Mouse (Mus musculus) myocyte (in vitro differentiated cells): ENCODE measurements around the gene Zbtb20. TPM values are rescaled to one million over a fixed set of nuclear protein-coding genes. Genes with fewer than 3 reads are reported as not detected.

Experiments
- H3K27me3 ChIP-seq: one replicate; pipeline ENCODE4 v1.6.1; 2011; ENCODE audit not compliant: control insufficient read depth, insufficient read depth, insufficient read length
- H3K36me3 ChIP-seq: one replicate; pipeline ENCODE4 v1.6.1; 2011; ENCODE audit not compliant: control insufficient read depth, insufficient read depth
- H3K4me2 ChIP-seq: one replicate; pipeline ENCODE4 v1.6.1; 2011; ENCODE audit warnings: low read depth, control low read depth
- H3K4me3 ChIP-seq: one replicate; pipeline ENCODE4 v1.5.1; 2011; ENCODE audit warnings: mild to moderate bottlenecking, control low read depth, moderate library complexity
- H3K79me2 ChIP-seq: one replicate; pipeline ENCODE4 v1.6.1; 2011; ENCODE audit not compliant: control insufficient read depth, insufficient read depth
- H3ac ChIP-seq: one replicate; pipeline ENCODE4 v1.6.1; 2011; ENCODE audit not compliant: control insufficient read depth, insufficient read length
- CEBPB ChIP-seq: IDR thresholded peaks from 2 replicates; pipeline ENCODE4 v1.6.1; 2011; ENCODE audit warnings: mild to moderate bottlenecking, moderate library complexity; ENCODE audit not compliant: poor library complexity, insufficient read depth, severe bottlenecking
- E2F4 ChIP-seq: IDR thresholded peaks from one replicate; pipeline ENCODE4 v1.6.1; 2011; ENCODE audit warnings: mild to moderate bottlenecking, control low read depth, moderate library complexity; ENCODE audit not compliant: insufficient read depth
- MAX ChIP-seq: IDR thresholded peaks from one replicate; pipeline ENCODE4 v1.6.1; 2011; ENCODE audit warnings: low read depth, mild to moderate bottlenecking, control low read depth
- MYOD1 ChIP-seq, 3 experiments: IDR thresholded peaks; one replicate each; pipeline ENCODE4 v1.6.1; 2011; ENCODE audit warnings: control low read depth in 2 of 3, low read depth in 2 of 3, mild to moderate bottlenecking in 2 of 3, moderate library complexity in 1 of 3; ENCODE audit not compliant: insufficient read length in 2 of 3, control insufficient read depth in 1 of 3
- MYOG ChIP-seq, 3 experiments: IDR thresholded peaks; one replicate each; pipeline ENCODE4 v1.6.1; 2011; ENCODE audit warnings: control low read depth in 2 of 3, low read depth in 2 of 3, mild to moderate bottlenecking in 2 of 3; ENCODE audit not compliant: insufficient read length in 2 of 3, control insufficient read depth in 1 of 3, insufficient read depth in 1 of 3
- POLR2A ChIP-seq: IDR thresholded peaks from one replicate; pipeline ENCODE4 v1.6.1; 2011; ENCODE audit warnings: low read depth, mild to moderate bottlenecking, control low read depth, moderate library complexity; ENCODE audit not compliant: insufficient read length
- POLR2AphosphoS2 ChIP-seq: IDR thresholded peaks from one replicate; pipeline ENCODE4 v1.6.1; 2011; ENCODE audit warnings: low read depth, control low read depth; ENCODE audit not compliant: insufficient read length
- REST ChIP-seq: IDR thresholded peaks from one replicate; pipeline ENCODE4 v1.6.1; 2011; ENCODE audit warnings: mild to moderate bottlenecking, control low read depth, moderate library complexity; ENCODE audit not compliant: insufficient read depth, insufficient read length
- SRF ChIP-seq: IDR thresholded peaks from one replicate; pipeline ENCODE4 v1.6.1; 2011; ENCODE audit warnings: low read depth; ENCODE audit not compliant: control insufficient read depth, insufficient read length
- TCF12 ChIP-seq: IDR thresholded peaks from one replicate; pipeline ENCODE4 v1.6.1; 2011; ENCODE audit warnings: mild to moderate bottlenecking, control low read depth; ENCODE audit not compliant: poor library complexity, insufficient read depth, severe bottlenecking
- TCF3 ChIP-seq: IDR thresholded peaks from one replicate; pipeline ENCODE4 v1.6.1; 2011; ENCODE audit warnings: low read depth, control low read depth; ENCODE audit not compliant: insufficient read length
- USF1 ChIP-seq: IDR thresholded peaks from one replicate; pipeline ENCODE4 v1.6.1; 2011; ENCODE audit warnings: low read depth, mild to moderate bottlenecking, control low read depth, moderate library complexity
- polyA plus RNA-seq: library from polyadenylated mRNA; unstranded; fragments of >200 nt; fragmentation: generic; extraction: Trizol; gene quantifications from one replicate; pipeline ENCODE4 v1.2.1, GENCODE M21; 2012; ENCODE audit warnings: missing spikeins

Zbtb20 gene
- polyA plus RNA-seq, 1 experiment: 5.0 TPM

DNA sequence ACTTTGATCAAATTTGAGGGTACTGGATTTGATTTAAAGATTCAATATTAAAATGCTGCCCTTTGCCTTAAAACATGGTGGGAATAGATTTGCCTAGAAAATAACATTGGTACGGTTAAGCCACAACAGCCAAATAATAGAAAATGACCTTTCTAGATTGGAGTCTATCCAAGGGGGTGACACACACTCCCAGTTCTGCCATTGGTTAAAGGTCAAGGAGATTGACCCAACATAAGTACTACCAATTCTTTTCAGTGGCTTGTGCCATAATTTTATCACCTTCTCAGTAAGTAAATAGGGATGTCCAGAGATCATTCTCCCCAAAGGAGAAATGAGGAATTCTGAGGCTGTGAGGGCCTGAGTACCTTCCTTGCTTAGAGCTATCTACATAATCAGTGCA lies 660.2 kb downstream of the Zbtb20 start:
- H3K79me2 ChIP-seq: no peaks in the 10 kb centered on the region
- no peaks in the 10 kb centered on the region for H3K27me3 ChIP-seq
- TF ChIP-seq MAX (no peak), POLR2AphosphoS2 (no peak), POLR2A (no peak), SRF (no peak), CEBPB (no peak), MYOG (IDR thresholded peaks at IDR 0.05; ENCODE audit: control insufficient read depth in 1 of 3, insufficient read depth in 1 of 3, insufficient read length in 2 of 3, low read depth in 2 of 3) (no peak), E2F4 (no peak), TCF12 (no peak), USF1 (no peak)
- no peak overlapping the region for H3K4me2 ChIP-seq
- no peak overlapping the region for H3K4me3 ChIP-seq
- H3K36me3 ChIP-seq: no peaks in the 10 kb centered on the region
- H3ac ChIP-seq: no peak overlapping the region

DNA sequence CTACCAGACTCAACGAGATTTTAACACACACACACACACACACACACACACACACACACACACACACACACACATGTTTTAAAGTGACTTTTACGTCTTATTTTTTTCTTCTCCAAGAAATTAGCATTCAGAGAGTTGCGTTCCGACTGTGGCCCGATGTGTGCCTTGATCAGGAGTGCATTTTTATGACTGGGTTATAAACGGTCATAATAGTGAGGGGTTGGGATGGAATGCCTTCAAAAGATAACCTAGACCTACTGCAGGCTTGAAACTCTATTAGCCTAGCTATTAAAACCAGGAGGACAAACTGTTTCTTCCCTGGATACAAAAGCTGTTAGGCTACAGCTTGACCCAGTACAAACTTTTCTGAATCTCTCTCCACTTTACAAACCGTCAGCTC lies 661.5 kb downstream of the Zbtb20 start:
- Histone ChIP-seq H3K4me2 (no peak overlapping the region), H3K36me3 (no peaks in the 10 kb centered on the region), H3K79me2 (no peaks in the 10 kb centered on the region), H3K4me3 (no peak overlapping the region), H3K27me3 (no peaks in the 10 kb centered on the region), H3ac (no peak overlapping the region)
- TF ChIP-seq POLR2AphosphoS2: no peak
- TF ChIP-seq SRF: no peak
- TF ChIP-seq E2F4: no peak
- TF ChIP-seq POLR2A: no peak
- no peak for TF ChIP-seq USF1
- TF ChIP-seq MYOG (IDR thresholded peaks at IDR 0.05; ENCODE audit: control insufficient read depth in 1 of 3, insufficient read depth in 1 of 3, insufficient read length in 2 of 3, low read depth in 2 of 3): no peak
- TF ChIP-seq MAX: no peak
- no peak for TF ChIP-seq TCF3
- TF ChIP-seq REST: no peak
- no peak for TF ChIP-seq CEBPB
- no peak for TF ChIP-seq TCF12
- no peak for TF ChIP-seq MYOD1 (IDR thresholded peaks at IDR 0.05; ENCODE audit: control insufficient read depth in 1 of 3, insufficient read length in 2 of 3, low read depth in 2 of 3)

DNA sequence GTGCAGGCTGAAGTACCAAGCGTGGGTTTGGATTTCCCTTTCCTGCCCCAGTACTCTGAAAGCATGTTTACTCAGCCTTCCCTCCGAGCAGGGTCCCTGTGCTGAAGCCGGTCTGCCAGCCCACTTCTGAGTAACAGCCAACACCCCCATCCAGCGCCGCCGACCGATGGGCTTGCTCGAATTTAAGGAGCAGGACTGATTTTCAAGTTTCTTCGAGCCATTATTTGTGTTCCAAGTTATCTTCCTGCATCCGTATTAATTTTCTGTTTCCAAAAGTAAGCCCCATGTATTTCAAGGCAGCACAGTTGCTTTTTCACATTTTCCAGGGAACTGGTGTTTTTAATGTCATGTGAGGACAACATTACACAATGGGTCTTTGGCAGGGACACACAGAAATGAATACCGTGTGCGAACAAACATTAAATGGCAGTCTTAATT lies 664.0 kb downstream of the Zbtb20 start:
- H3K79me2 ChIP-seq: no peaks in the 10 kb centered on the region
- H3K4me2 ChIP-seq: no peak overlapping the region
- no peak overlapping the region for H3ac ChIP-seq
- peaks cover 2% of the 10 kb centered on the region for H3K36me3 ChIP-seq
- H3K4me3 ChIP-seq: no peak overlapping the region
- TF ChIP-seq POLR2A (no peak), REST (no peak)
- no peaks in the 10 kb centered on the region for H3K27me3 ChIP-seq

DNA sequence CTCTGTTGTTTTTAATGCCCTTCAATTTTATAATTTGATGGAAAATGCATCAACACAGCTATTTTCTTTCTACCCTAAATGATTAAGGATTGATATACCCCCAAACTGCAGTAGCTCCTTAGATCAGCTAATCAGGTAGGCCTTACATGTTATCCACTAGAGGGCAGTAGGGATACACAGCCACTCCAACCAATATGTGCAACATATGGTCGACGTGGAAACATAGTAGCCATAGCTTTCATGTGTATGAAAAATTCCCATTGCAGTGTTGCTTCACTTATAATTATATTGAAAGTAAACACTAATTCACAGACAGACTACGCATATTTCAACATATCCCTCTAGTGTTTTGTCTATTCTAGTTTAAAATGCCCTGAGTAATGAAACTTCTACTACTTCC lies 664.4 kb downstream of the Zbtb20 start:
- TF ChIP-seq REST (no peak), TCF12 (no peak), SRF (no peak), POLR2AphosphoS2 (no peak), CEBPB (no peak), MAX (no peak), TCF3 (no peak), E2F4 (no peak), POLR2A (no peak), MYOG (IDR thresholded peaks at IDR 0.05; ENCODE audit: control insufficient read depth in 1 of 3, insufficient read depth in 1 of 3, insufficient read length in 2 of 3, low read depth in 2 of 3) (no peak), USF1 (no peak), MYOD1 (IDR thresholded peaks at IDR 0.05; ENCODE audit: control insufficient read depth in 1 of 3, insufficient read length in 2 of 3, low read depth in 2 of 3) (no peak)
- no peak overlapping the region for H3ac ChIP-seq
- H3K36me3 ChIP-seq: peaks cover 3% of the 10 kb centered on the region
- H3K79me2 ChIP-seq: no peaks in the 10 kb centered on the region
- no peak overlapping the region for H3K4me2 ChIP-seq
- H3K4me3 ChIP-seq: no peak overlapping the region
- H3K27me3 ChIP-seq: no peaks in the 10 kb centered on the region

DNA sequence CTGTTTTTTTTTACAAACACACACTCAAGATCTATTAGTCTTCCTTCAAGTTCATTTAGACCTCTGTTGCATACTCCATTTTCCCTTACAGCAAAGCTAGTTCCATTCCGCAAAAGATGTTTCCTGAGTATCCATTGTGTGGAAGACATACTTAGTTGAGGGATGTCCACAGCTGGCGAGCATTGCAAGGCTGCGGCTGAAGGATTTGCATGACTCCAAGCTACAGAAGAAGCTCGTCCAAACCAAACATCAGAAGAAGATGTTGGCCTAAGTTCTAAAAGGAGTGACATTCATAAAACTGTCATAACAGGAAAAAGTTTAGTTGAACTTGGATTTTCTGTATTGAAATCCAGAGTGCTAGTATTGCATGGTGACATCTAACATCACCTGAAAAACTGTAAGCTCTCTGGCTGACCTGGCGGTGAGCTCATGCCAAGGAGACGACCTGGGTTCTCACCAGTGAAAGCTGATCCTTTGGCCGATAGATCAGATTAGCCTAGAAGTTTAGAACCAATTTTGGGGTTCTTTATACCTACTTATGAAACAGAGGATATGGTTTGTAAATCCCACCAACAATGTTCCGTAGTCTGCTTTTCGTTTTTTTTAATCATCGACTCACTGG lies 665.0 kb downstream of the Zbtb20 start:
- no peak overlapping the region for H3K4me3 ChIP-seq
- no peaks in the 10 kb centered on the region for H3K27me3 ChIP-seq
- H3K79me2 ChIP-seq: no peaks in the 10 kb centered on the region
- no peak overlapping the region for H3ac ChIP-seq
- TF ChIP-seq MYOD1 (IDR thresholded peaks at IDR 0.05; ENCODE audit: control insufficient read depth in 1 of 3, insufficient read length in 2 of 3, low read depth in 2 of 3) (no peak), POLR2A (no peak), USF1 (no peak), MAX (no peak), POLR2AphosphoS2 (no peak), MYOG (IDR thresholded peaks at IDR 0.05; ENCODE audit: control insufficient read depth in 1 of 3, insufficient read depth in 1 of 3, insufficient read length in 2 of 3, low read depth in 2 of 3) (no peak), SRF (no peak), TCF3 (no peak), E2F4 (no peak), CEBPB (no peak), REST (no peak), TCF12 (no peak)
- H3K36me3 ChIP-seq: peaks cover 3% of the 10 kb centered on the region
- H3K4me2 ChIP-seq: no peak overlapping the region
